Mouse (Mus musculus): Measurements from ENCODE around the gene Akr1c19.
"Not testable (repeated sequence)": the region's sequence is repeated elsewhere in the genome, so short reads cannot be mapped to it uniquely, and the experiment has no call there.

- not testable (repeated sequence) for TF ChIP-seq POLR2A (IDR thresholded peaks at IDR 0.05; ENCODE audit: control insufficient read depth, extremely low read depth, insufficient read depth, low read length, poor library complexity); CTCF (IDR thresholded peaks at IDR 0.05; ENCODE audit: borderline replicate concordance, control insufficient read depth, extremely low read depth, insufficient read depth, low read length, poor library complexity)
Measured at GRCm38 (mm10) chr13:4215496-4215895, 13.0 kb upstream of the Akr1c19 start.
